ENCODE assay signal across 17 mouse cellular contexts in the genomic region with DNA sequence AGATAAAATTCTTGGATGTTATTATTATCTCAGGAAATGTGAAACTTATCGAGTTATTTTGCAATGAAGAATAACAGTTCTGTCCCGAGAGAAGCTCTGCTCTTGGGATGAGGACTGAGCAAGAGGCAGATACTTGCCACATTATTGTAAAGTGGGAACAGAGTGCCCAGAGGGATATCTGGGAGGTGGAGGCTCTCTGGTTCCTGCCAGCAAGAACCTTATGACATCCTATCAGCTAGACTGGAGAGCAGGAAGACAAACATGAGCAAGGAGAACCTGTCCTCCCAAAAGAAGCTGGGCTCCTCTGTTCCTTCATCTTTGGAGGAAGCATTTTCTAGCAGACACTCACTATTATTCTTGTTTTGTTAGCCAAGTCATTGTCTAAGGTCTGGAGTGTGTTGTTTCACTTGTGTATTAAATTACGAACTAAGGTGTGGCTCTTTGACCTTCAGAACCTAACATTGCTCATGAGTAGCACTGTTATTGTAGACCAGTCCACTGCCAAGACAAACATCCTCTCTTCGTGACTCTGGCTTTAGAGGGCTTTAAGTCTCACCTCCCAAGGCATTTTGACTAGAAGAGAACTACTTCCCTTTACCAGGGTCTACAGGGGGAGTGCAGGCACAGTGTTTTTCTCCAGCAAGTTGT.
A peak's percentile ranks its signal among the peaks of the same experiment; 100 is the strongest.
DNase-seq lines count a peak whose midpoint lies in the region; ATAC-seq and TF ChIP-seq lines count a peak whose summit lies in the region.
"Had no signal": no experiment of that assay in that cellular context is flagged by ENCODE, and none has a peak within 500 bp of the region (broad histone marks: within the 10 kb centered on the region; RNA-seq: fewer than 3 reads in every experiment).

No protein-coding gene starts in this region.

- H3K9me3 ChIP-seq in kidney, postnatal 0 days (replicated peaks; ENCODE audit: low read length), result no peaks in the 10 kb centered on the region
- H3K9me3 ChIP-seq in heart, embryonic 15.5 days (replicated peaks), result no peaks in the 10 kb centered on the region
- no peaks in the 10 kb centered on the region for H3K9me3 ChIP-seq in kidney, embryonic 15.5 days (replicated peaks)
- H3K9me3 ChIP-seq: hindbrain, embryonic 12.5 days had no signal

- no peak overlapping the region for H3K4me2 ChIP-seq in kidney, postnatal 0 days (ENCODE audit: low read length)
- H3K4me2 ChIP-seq in heart, embryonic 15.5 days, result no peak overlapping the region
- H3K4me2 ChIP-seq in kidney, embryonic 15.5 days, result no peak overlapping the region
- H3K4me2 ChIP-seq: hindbrain, embryonic 12.5 days had no signal

- no peaks in the 10 kb centered on the region for H3K36me3 ChIP-seq in kidney, postnatal 0 days (ENCODE audit: insufficient read depth, low read length)
- no peaks in the 10 kb centered on the region for H3K36me3 ChIP-seq in heart, embryonic 15.5 days
- H3K36me3 ChIP-seq in kidney, embryonic 15.5 days, result no peaks in the 10 kb centered on the region
- H3K36me3 ChIP-seq: hindbrain, embryonic 12.5 days had no signal

- H3K4me1 ChIP-seq in kidney, postnatal 0 days (replicated peaks; ENCODE audit: insufficient read depth, low read length), result no peaks in the 10 kb centered on the region
- no peaks in the 10 kb centered on the region for H3K4me1 ChIP-seq in heart, embryonic 15.5 days (replicated peaks)
- H3K4me1 ChIP-seq in kidney, embryonic 15.5 days, result no peaks in the 10 kb centered on the region
- H3K4me1 ChIP-seq: hindbrain, embryonic 12.5 days had no signal

- ATAC-seq in kidney, postnatal 0 days (replicated peaks; ENCODE audit: low FRiP score, low read depth), result no peak
- ATAC-seq in heart, embryonic 15.5 days (replicated peaks; ENCODE audit: insufficient number of reproducible peaks, insufficient read depth, low FRiP score, low read depth), result peak; percentile 82
- no peak for ATAC-seq in kidney, embryonic 15.5 days (replicated peaks; ENCODE audit: low FRiP score)
- ATAC-seq: CD4-positive, CD25-positive, alpha-beta regulatory T cell, adult 4 months; intestine, embryonic 16.5 days had no signal

- no peak overlapping the region for H3K27ac ChIP-seq in kidney, postnatal 0 days
- peak overlapping the region; percentile 2; the same call in 1 of the 2 replicates for H3K27ac ChIP-seq in heart, embryonic 15.5 days
- H3K27ac ChIP-seq in kidney, embryonic 15.5 days, result no peak overlapping the region
- H3K27ac ChIP-seq: hindbrain, embryonic 12.5 days; liver, embryonic 14.5 days had no signal

- H3K9ac ChIP-seq in kidney, postnatal 0 days (ENCODE audit: low read depth, low read length), result no peak overlapping the region
- H3K9ac ChIP-seq in heart, embryonic 15.5 days, result no peak overlapping the region
- no peak overlapping the region for H3K9ac ChIP-seq in kidney, embryonic 15.5 days
- H3K9ac ChIP-seq: hindbrain, embryonic 12.5 days; liver, embryonic 14.5 days had no signal

- no peak overlapping the region for H3K4me3 ChIP-seq in kidney, postnatal 0 days (replicated peaks; ENCODE audit: low read depth, low read length)
- no peak overlapping the region for H3K4me3 ChIP-seq in heart, embryonic 15.5 days
- no peak overlapping the region for H3K4me3 ChIP-seq in kidney, embryonic 15.5 days (replicated peaks)
- H3K4me3 ChIP-seq: hindbrain, embryonic 12.5 days had no signal

- peak; percentile 42 for DNase-seq in kidney, postnatal 0 days (ENCODE audit: low spot score)
- DNase-seq in kidney, postnatal 36 days, result no peak
- DNase-seq in fibroblast of lung, adult 2 months (ENCODE audit: low read depth), result peak; percentile 65
- DNase-seq in lung, postnatal 36 days, result peak; percentile 67
- no peak for DNase-seq in kidney, adult 9 months
- DNase-seq: adrenal gland, postnatal 10 days; cerebellum, adult 2 months; gastrocnemius, postnatal 36 days; kidney, postnatal 4 days; right cerebral cortex, postnatal 4 days; thymus, adult 18-20 months had no signal

- TF ChIP-seq CTCF in kidney, postnatal 0 days (IDR thresholded peaks at IDR 0.05; ENCODE audit: low read depth), result no peak

- WGBS in kidney, postnatal 0 days, result 38% methylated on average over 4 of the region's 4 CpGs
- 47% methylated on average over 4 of the region's 4 CpGs for WGBS in heart, embryonic 15.5 days
- 42% methylated on average over 4 of the region's 4 CpGs for WGBS in kidney, embryonic 15.5 days

- H3K27me3 ChIP-seq in kidney, postnatal 0 days (ENCODE audit: insufficient read depth, low read length), result no peaks in the 10 kb centered on the region
- no peaks in the 10 kb centered on the region for H3K27me3 ChIP-seq in heart, embryonic 15.5 days
- no peaks in the 10 kb centered on the region for H3K27me3 ChIP-seq in kidney, embryonic 15.5 days
- H3K27me3 ChIP-seq: hindbrain, embryonic 12.5 days had no signal

Comparison
In these comparisons a context has a peak if more than half of its experiments do, and no peak if none do; other contexts are left out.
1. DNase-seq: peak in kidney, postnatal 0 days (single experiment), fibroblast of lung, adult 2 months (single experiment) and lung, postnatal 36 days (single experiment); none in kidney, postnatal 36 days (0 of 2) and kidney, adult 9 months (single experiment).